Mouse (Mus musculus): Measurements from ENCODE around the gene Elobl. TPM values are rescaled to one million over a fixed set of nuclear protein-coding genes. Genes with fewer than 3 reads are reported as not detected.

Elobl gene
- polyA plus RNA-seq, 1 experiment: 0.19 TPM

GRCm38 (mm10) chr11:88939634-88940033, 27.1 kb downstream of the Elobl start:
- Histone ChIP-seq H3K79me2 (ENCODE audit: control insufficient read depth, insufficient read depth) (no peaks in the 10 kb centered on the region), H3K27me3 (ENCODE audit: control insufficient read depth, insufficient read depth, insufficient read length) (no peaks in the 10 kb centered on the region), H3K36me3 (ENCODE audit: control insufficient read depth, insufficient read depth) (peaks cover 26% of the 10 kb centered on the region), H3ac (ENCODE audit: control insufficient read depth, insufficient read length) (no peak overlapping the region), H3K4me3 (no peak overlapping the region), H3K4me2 (ENCODE audit: low read depth) (no peak overlapping the region)
- TF ChIP-seq CEBPB (IDR thresholded peaks at IDR 0.05; ENCODE audit: insufficient read depth, poor library complexity, severe bottlenecking) (peak; percentile 81; the same call in 1 of the 2 replicates), MYOG (IDR thresholded peaks at IDR 0.05; ENCODE audit: control insufficient read depth in 1 of 3, insufficient read depth in 1 of 3, insufficient read length in 2 of 3, low read depth in 2 of 3) (no peak)

DNA sequence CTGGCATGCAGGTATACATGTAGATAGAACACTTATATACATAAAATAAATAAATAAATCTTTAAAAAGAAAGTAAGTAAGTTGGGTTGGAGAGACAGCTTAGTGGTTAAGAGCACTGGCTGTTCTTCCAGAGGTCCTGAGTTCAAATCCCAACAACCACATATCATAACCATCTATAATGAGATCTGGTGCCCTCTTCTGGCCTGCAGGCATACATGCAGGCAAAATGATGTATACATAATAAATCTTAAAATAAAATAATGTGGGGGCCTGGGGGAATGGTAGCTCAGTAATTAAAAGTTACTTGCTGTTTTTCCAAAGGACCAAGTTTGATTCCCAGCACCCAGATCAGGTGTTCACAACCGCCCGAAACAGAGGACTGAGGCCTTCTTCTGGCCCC, 28.0 kb downstream of the Elobl start:
- Histone ChIP-seq H3K79me2 (ENCODE audit: control insufficient read depth, insufficient read depth) (no peaks in the 10 kb centered on the region), H3ac (ENCODE audit: control insufficient read depth, insufficient read length) (no peak overlapping the region), H3K4me2 (ENCODE audit: low read depth) (no peak overlapping the region), H3K4me3 (no peak overlapping the region), H3K27me3 (ENCODE audit: control insufficient read depth, insufficient read depth, insufficient read length) (no peaks in the 10 kb centered on the region), H3K36me3 (ENCODE audit: control insufficient read depth, insufficient read depth) (peaks cover 19% of the 10 kb centered on the region)
- TF ChIP-seq REST (IDR thresholded peaks at IDR 0.05; ENCODE audit: insufficient read depth, insufficient read length): no peak
- no peak for TF ChIP-seq MYOD1 (IDR thresholded peaks at IDR 0.05; ENCODE audit: control insufficient read depth in 1 of 3, insufficient read length in 2 of 3, low read depth in 2 of 3)
- no peak for TF ChIP-seq TCF12 (IDR thresholded peaks at IDR 0.05; ENCODE audit: insufficient read depth, poor library complexity, severe bottlenecking)
- no peak for TF ChIP-seq MYOG (IDR thresholded peaks at IDR 0.05; ENCODE audit: control insufficient read depth in 1 of 3, insufficient read depth in 1 of 3, insufficient read length in 2 of 3, low read depth in 2 of 3)
- no peak for TF ChIP-seq TCF3 (IDR thresholded peaks at IDR 0.05; ENCODE audit: insufficient read length, low read depth)
- no peak for TF ChIP-seq POLR2A (IDR thresholded peaks at IDR 0.05; ENCODE audit: insufficient read length, low read depth)

GRCm38 (mm10) chr11:88937886-88938285, 28.8 kb downstream of the Elobl start:
- Histone ChIP-seq H3K4me3 (no peak overlapping the region), H3ac (ENCODE audit: control insufficient read depth, insufficient read length) (no peak overlapping the region), H3K79me2 (ENCODE audit: control insufficient read depth, insufficient read depth) (no peaks in the 10 kb centered on the region), H3K4me2 (ENCODE audit: low read depth) (no peak overlapping the region), H3K36me3 (ENCODE audit: control insufficient read depth, insufficient read depth) (peaks cover 22% of the 10 kb centered on the region), H3K27me3 (ENCODE audit: control insufficient read depth, insufficient read depth, insufficient read length) (no peaks in the 10 kb centered on the region)
- TF ChIP-seq REST (IDR thresholded peaks at IDR 0.05; ENCODE audit: insufficient read depth, insufficient read length) (no peak), E2F4 (IDR thresholded peaks at IDR 0.05; ENCODE audit: insufficient read depth) (no peak), MYOD1 (IDR thresholded peaks at IDR 0.05; ENCODE audit: control insufficient read depth in 1 of 3, insufficient read length in 2 of 3, low read depth in 2 of 3) (no peak), CEBPB (IDR thresholded peaks at IDR 0.05; ENCODE audit: insufficient read depth, poor library complexity, severe bottlenecking) (no peak), POLR2AphosphoS2 (IDR thresholded peaks at IDR 0.05; ENCODE audit: insufficient read length, low read depth) (no peak), MYOG (IDR thresholded peaks at IDR 0.05; ENCODE audit: control insufficient read depth in 1 of 3, insufficient read depth in 1 of 3, insufficient read length in 2 of 3, low read depth in 2 of 3) (no peak), MAX (IDR thresholded peaks at IDR 0.05; ENCODE audit: low read depth) (no peak), SRF (IDR thresholded peaks at IDR 0.05; ENCODE audit: control insufficient read depth, insufficient read length, low read depth) (no peak), USF1 (IDR thresholded peaks at IDR 0.05; ENCODE audit: low read depth) (no peak), TCF3 (IDR thresholded peaks at IDR 0.05; ENCODE audit: insufficient read length, low read depth) (no peak), TCF12 (IDR thresholded peaks at IDR 0.05; ENCODE audit: insufficient read depth, poor library complexity, severe bottlenecking) (no peak), POLR2A (IDR thresholded peaks at IDR 0.05; ENCODE audit: insufficient read length, low read depth) (no peak)

GRCm38 (mm10) chr11:88934089-88935000, 32.4 kb downstream of the Elobl start:
- Histone ChIP-seq H3ac (ENCODE audit: control insufficient read depth, insufficient read length) (no peak overlapping the region), H3K4me3 (no peak overlapping the region), H3K79me2 (ENCODE audit: control insufficient read depth, insufficient read depth) (no peaks in the 10 kb centered on the region), H3K36me3 (ENCODE audit: control insufficient read depth, insufficient read depth) (peaks cover 34% of the 10 kb centered on the region), H3K4me2 (ENCODE audit: low read depth) (no peak overlapping the region), H3K27me3 (ENCODE audit: control insufficient read depth, insufficient read depth, insufficient read length) (no peaks in the 10 kb centered on the region)
- TF ChIP-seq POLR2A (IDR thresholded peaks at IDR 0.05; ENCODE audit: insufficient read length, low read depth) (no peak), USF1 (IDR thresholded peaks at IDR 0.05; ENCODE audit: low read depth) (no peak), MAX (IDR thresholded peaks at IDR 0.05; ENCODE audit: low read depth) (no peak), E2F4 (IDR thresholded peaks at IDR 0.05; ENCODE audit: insufficient read depth) (no peak), TCF12 (IDR thresholded peaks at IDR 0.05; ENCODE audit: insufficient read depth, poor library complexity, severe bottlenecking) (no peak), MYOG (IDR thresholded peaks at IDR 0.05; ENCODE audit: control insufficient read depth in 1 of 3, insufficient read depth in 1 of 3, insufficient read length in 2 of 3, low read depth in 2 of 3) (no peak), REST (IDR thresholded peaks at IDR 0.05; ENCODE audit: insufficient read depth, insufficient read length) (no peak), SRF (IDR thresholded peaks at IDR 0.05; ENCODE audit: control insufficient read depth, insufficient read length, low read depth) (no peak)

DNA sequence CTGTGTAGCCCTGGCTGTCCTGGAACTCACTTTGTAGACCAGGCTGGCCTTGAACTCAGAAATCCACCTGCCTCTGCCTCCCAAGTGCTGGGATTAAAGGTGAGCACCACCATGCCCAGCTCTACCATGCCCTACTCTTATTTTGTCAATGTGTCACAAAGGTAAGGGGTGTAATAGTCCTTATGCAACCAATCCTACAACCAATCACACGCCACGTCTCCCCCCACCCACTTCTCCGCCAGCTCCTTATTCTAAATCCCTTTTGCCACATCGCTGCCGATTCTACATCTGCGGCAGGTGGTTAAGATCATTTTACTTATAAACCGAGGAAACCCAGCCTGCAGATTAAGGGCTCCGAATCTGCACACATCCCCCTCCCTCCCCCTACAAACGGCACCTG, 33.7 kb downstream of the Elobl start:
- no peak overlapping the region for H3K4me2 ChIP-seq (ENCODE audit: low read depth)
- no peaks in the 10 kb centered on the region for H3K27me3 ChIP-seq (ENCODE audit: control insufficient read depth, insufficient read depth, insufficient read length)
- H3K36me3 ChIP-seq (ENCODE audit: control insufficient read depth, insufficient read depth): peaks cover 35% of the 10 kb centered on the region
- H3K79me2 ChIP-seq (ENCODE audit: control insufficient read depth, insufficient read depth): no peaks in the 10 kb centered on the region
- no peak overlapping the region for H3ac ChIP-seq (ENCODE audit: control insufficient read depth, insufficient read length)
- no peak for TF ChIP-seq REST (IDR thresholded peaks at IDR 0.05; ENCODE audit: insufficient read depth, insufficient read length)
- TF ChIP-seq POLR2A (IDR thresholded peaks at IDR 0.05; ENCODE audit: insufficient read length, low read depth): no peak
- no peak for TF ChIP-seq POLR2AphosphoS2 (IDR thresholded peaks at IDR 0.05; ENCODE audit: insufficient read length, low read depth)
- TF ChIP-seq TCF3 (IDR thresholded peaks at IDR 0.05; ENCODE audit: insufficient read length, low read depth): no peak
- no peak for TF ChIP-seq E2F4 (IDR thresholded peaks at IDR 0.05; ENCODE audit: insufficient read depth)
- no peak for TF ChIP-seq MYOG (IDR thresholded peaks at IDR 0.05; ENCODE audit: control insufficient read depth in 1 of 3, insufficient read depth in 1 of 3, insufficient read length in 2 of 3, low read depth in 2 of 3)
- no peak for TF ChIP-seq SRF (IDR thresholded peaks at IDR 0.05; ENCODE audit: control insufficient read depth, insufficient read length, low read depth)
- TF ChIP-seq MYOD1 (IDR thresholded peaks at IDR 0.05; ENCODE audit: control insufficient read depth in 1 of 3, insufficient read length in 2 of 3, low read depth in 2 of 3): no peak
- no peak for TF ChIP-seq USF1 (IDR thresholded peaks at IDR 0.05; ENCODE audit: low read depth)
- no peak for TF ChIP-seq MAX (IDR thresholded peaks at IDR 0.05; ENCODE audit: low read depth)
- no peak for TF ChIP-seq CEBPB (IDR thresholded peaks at IDR 0.05; ENCODE audit: insufficient read depth, poor library complexity, severe bottlenecking)
- no peak for TF ChIP-seq TCF12 (IDR thresholded peaks at IDR 0.05; ENCODE audit: insufficient read depth, poor library complexity, severe bottlenecking)
- H3K4me3 ChIP-seq: no peak overlapping the region
